8 mouse cellular contexts compared by ENCODE assay signal in the genomic region with DNA sequence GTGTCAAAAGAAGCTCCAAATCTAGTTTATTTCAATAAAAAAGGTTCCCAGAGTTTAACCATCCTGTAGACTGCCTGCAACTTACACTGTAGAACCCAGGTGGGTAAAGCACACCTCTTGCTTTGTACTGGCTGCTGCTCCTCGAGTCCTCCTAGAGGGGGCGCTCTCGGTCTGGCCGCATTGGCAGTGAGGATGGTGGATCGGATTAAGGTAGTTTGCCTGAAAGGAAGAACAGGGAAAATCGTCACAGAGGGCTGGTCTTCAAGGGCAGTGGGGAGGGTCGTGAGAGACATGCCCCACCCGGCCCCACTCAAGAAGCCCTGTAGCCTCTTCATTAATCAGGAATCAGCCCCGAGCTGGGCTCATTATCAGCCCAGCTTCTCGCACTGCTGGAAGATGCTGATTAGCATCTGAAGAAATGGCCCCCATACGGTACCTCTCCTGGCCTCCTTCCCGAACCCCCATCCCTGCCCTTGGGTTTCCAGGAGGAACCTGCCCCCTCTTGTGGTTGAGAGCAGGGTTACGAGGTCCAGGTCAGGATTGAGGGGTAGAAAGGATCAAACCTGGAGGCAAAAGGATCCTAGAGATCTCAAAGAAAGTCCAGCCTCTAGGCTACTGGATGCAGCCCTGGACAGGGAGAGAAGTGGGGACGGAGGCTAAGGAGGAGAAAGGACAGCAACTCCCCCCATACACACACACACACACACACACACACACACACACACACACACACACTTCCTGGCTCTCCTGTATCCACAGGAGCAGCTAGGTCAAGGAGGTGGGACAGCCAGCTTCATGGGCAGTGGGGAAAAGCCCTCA. TPM values are rescaled to one million over a fixed set of nuclear protein-coding genes. Genes with fewer than 3 reads are reported as not detected.
DNase-seq lines count a peak whose midpoint lies in the region; ATAC-seq and TF ChIP-seq lines count a peak whose summit lies in the region.

No protein-coding gene starts in this region.

- 9% methylated on average over 14 of the region's 14 CpGs for WGBS in kidney, embryonic 14.5 days
- 8% methylated on average over 14 of the region's 14 CpGs for WGBS in hindbrain, embryonic 11.5 days

- peaks cover 51% of the 10 kb centered on the region for H3K4me1 ChIP-seq in kidney, embryonic 14.5 days (ENCODE audit: control insufficient read depth, insufficient read depth, low read length)
- H3K4me1 ChIP-seq in hindbrain, embryonic 11.5 days (replicated peaks; ENCODE audit: control insufficient read depth, insufficient read depth, low read length), result peaks cover 9% of the 10 kb centered on the region

- H3K4me2 ChIP-seq in kidney, embryonic 14.5 days (replicated peaks; ENCODE audit: low read depth, low read length), result peak overlapping the region; percentile 63; the same call in 1 of the 2 replicates
- no peak overlapping the region for H3K4me2 ChIP-seq in hindbrain, embryonic 11.5 days (replicated peaks; ENCODE audit: low read depth, low read length)
- H3K4me2 ChIP-seq in myocyte (ENCODE audit: low read depth), result peak overlapping the region; percentile 36

- no peak overlapping the region for H3K9ac ChIP-seq in kidney, embryonic 14.5 days (ENCODE audit: low read depth, low read length)
- no peak overlapping the region for H3K9ac ChIP-seq in hindbrain, embryonic 11.5 days (ENCODE audit: low read depth, low read length)

- H3K79me2 ChIP-seq in myocyte (ENCODE audit: control insufficient read depth, insufficient read depth), result no peaks in the 10 kb centered on the region

- peak; percentile 1; the same call in 1 of the 2 replicates for ATAC-seq in kidney, embryonic 14.5 days (ENCODE audit: low FRiP score, low TSS enrichment)
- ATAC-seq in hindbrain, embryonic 11.5 days (ENCODE audit: low FRiP score), result no peak

- peak overlapping the region; percentile 96; the same call in 1 of the 2 replicates for H3K27ac ChIP-seq in kidney, embryonic 14.5 days (ENCODE audit: low read depth, low read length)
- H3K27ac ChIP-seq in hindbrain, embryonic 11.5 days (ENCODE audit: low read depth, low read length), result peak overlapping the region; percentile 60

- DNase-seq in kidney, adult 9 months, result no peak
- peak; percentile 71 for DNase-seq in R1 (ENCODE audit: low read depth, low spot score)
- peak; percentile 53 for DNase-seq in hindbrain, embryonic 11.5 days (ENCODE audit: low spot score)
- no peak for DNase-seq in yolk sac, embryonic 10.5 days (ENCODE audit: low spot score)
- DNase-seq in urinary bladder, adult 18-20 months (ENCODE audit: low spot score in 2 of 2), result no peak
- DNase-seq in spleen, adult 18-20 months, result no peak

- H3K36me3 ChIP-seq in kidney, embryonic 14.5 days (ENCODE audit: control insufficient read depth, insufficient read depth, low read length), result no peaks in the 10 kb centered on the region
- H3K36me3 ChIP-seq in hindbrain, embryonic 11.5 days (ENCODE audit: control insufficient read depth, insufficient read depth, low read length), result no peaks in the 10 kb centered on the region
- H3K36me3 ChIP-seq in myocyte (ENCODE audit: control insufficient read depth, insufficient read depth), result no peaks in the 10 kb centered on the region

- no peak for TF ChIP-seq POLR2A in myocyte (IDR thresholded peaks at IDR 0.05; ENCODE audit: insufficient read length, low read depth)

- H3ac ChIP-seq in myocyte (ENCODE audit: control insufficient read depth, insufficient read length), result no peak overlapping the region

- no peak overlapping the region for H3K4me3 ChIP-seq in kidney, embryonic 14.5 days (ENCODE audit: low read length)
- H3K4me3 ChIP-seq in hindbrain, embryonic 11.5 days (ENCODE audit: low read depth, low read length), result no peak overlapping the region
- H3K4me3 ChIP-seq in myocyte, result no peak overlapping the region

- H3K27me3 ChIP-seq in kidney, embryonic 14.5 days (ENCODE audit: control insufficient read depth, insufficient read depth, low read length), result peaks cover 3% of the 10 kb centered on the region; the same call in 1 of the 2 replicates
- H3K27me3 ChIP-seq in hindbrain, embryonic 11.5 days (ENCODE audit: control insufficient read depth, insufficient read depth, low read length), result peaks cover 6% of the 10 kb centered on the region
- peaks cover 6% of the 10 kb centered on the region for H3K27me3 ChIP-seq in myocyte (ENCODE audit: control insufficient read depth, insufficient read depth, insufficient read length)

- no peaks in the 10 kb centered on the region for H3K9me3 ChIP-seq in kidney, embryonic 14.5 days (ENCODE audit: control insufficient read depth, low read length)
- H3K9me3 ChIP-seq in hindbrain, embryonic 11.5 days (ENCODE audit: control insufficient read depth, low read length), result no peaks in the 10 kb centered on the region

TF ChIP-seq in myocyte, 11 proteins besides CTCF, POLR2A, EP300 and RAD21:
- TF ChIP-seq E2F4 (IDR thresholded peaks at IDR 0.05; ENCODE audit: insufficient read depth), result no peak
- TF ChIP-seq MAX (IDR thresholded peaks at IDR 0.05; ENCODE audit: low read depth), result no peak
- TF ChIP-seq REST (IDR thresholded peaks at IDR 0.05; ENCODE audit: insufficient read depth, insufficient read length), result no peak
- no peak for TF ChIP-seq MYOD1 (IDR thresholded peaks at IDR 0.05; ENCODE audit: control insufficient read depth in 1 of 3, insufficient read length in 2 of 3, low read depth in 2 of 3)
- TF ChIP-seq TCF3 (IDR thresholded peaks at IDR 0.05; ENCODE audit: insufficient read length, low read depth), result no peak
- no peak for TF ChIP-seq POLR2AphosphoS2 (IDR thresholded peaks at IDR 0.05; ENCODE audit: insufficient read length, low read depth)
- TF ChIP-seq MYOG (IDR thresholded peaks at IDR 0.05; ENCODE audit: control insufficient read depth in 1 of 3, insufficient read depth in 1 of 3, insufficient read length in 2 of 3, low read depth in 2 of 3), result no peak
- TF ChIP-seq SRF (IDR thresholded peaks at IDR 0.05; ENCODE audit: control insufficient read depth, insufficient read length, low read depth), result no peak
- TF ChIP-seq CEBPB (IDR thresholded peaks at IDR 0.05; ENCODE audit: insufficient read depth, poor library complexity, severe bottlenecking), result no peak
- no peak for TF ChIP-seq TCF12 (IDR thresholded peaks at IDR 0.05; ENCODE audit: insufficient read depth, poor library complexity, severe bottlenecking)
- TF ChIP-seq USF1 (IDR thresholded peaks at IDR 0.05; ENCODE audit: low read depth), result no peak
TF ChIP-seq in myocyte: peak in this region for 0.

RNA-seq across cellular contexts. Expression of gene Asic4, which starts 6.7 kb away (rescaled TPM):
- 0.32 and 0.41 TPM in 2 replicates for polyA plus RNA-seq in kidney, embryonic 14.5 days (2014; fragmentation: Nextera tagmentation; extraction: Ambion mirVana)
- 1.9 and 4.4 TPM in 2 replicates for polyA plus RNA-seq in hindbrain, embryonic 11.5 days (2014; fragmentation: Nextera tagmentation; extraction: Ambion mirVana)
- 0.28 TPM for polyA plus RNA-seq in myocyte (2012; fragmentation: generic; extraction: Trizol)

RNA-seq across cellular contexts. Expression of gene Gmppa, which starts 21.2 kb away (rescaled TPM):
- 65.2 and 67.6 TPM in 2 replicates for polyA plus RNA-seq in kidney, embryonic 14.5 days (2014; fragmentation: Nextera tagmentation; extraction: Ambion mirVana)
- 53.8 and 56.3 TPM in 2 replicates for polyA plus RNA-seq in hindbrain, embryonic 11.5 days (2014; fragmentation: Nextera tagmentation; extraction: Ambion mirVana)
- 106 TPM for polyA plus RNA-seq in myocyte (2012; fragmentation: generic; extraction: Trizol)

RNA-seq across cellular contexts. Expression of gene Chpf, which starts 22.2 kb away (rescaled TPM):
- 37.1 and 41.4 TPM in 2 replicates for polyA plus RNA-seq in kidney, embryonic 14.5 days (2014; fragmentation: Nextera tagmentation; extraction: Ambion mirVana)
- 17.8 and 20.2 TPM in 2 replicates for polyA plus RNA-seq in hindbrain, embryonic 11.5 days (2014; fragmentation: Nextera tagmentation; extraction: Ambion mirVana)
- 52.1 TPM for polyA plus RNA-seq in myocyte (2012; fragmentation: generic; extraction: Trizol)

RNA-seq across cellular contexts. Expression of gene Tmem198, which starts 22.4 kb away (rescaled TPM):
- polyA plus RNA-seq in kidney, embryonic 14.5 days (2014; fragmentation: Nextera tagmentation; extraction: Ambion mirVana), result 0.62 and 1.1 TPM in 2 replicates
- 11.1 and 11.6 TPM in 2 replicates for polyA plus RNA-seq in hindbrain, embryonic 11.5 days (2014; fragmentation: Nextera tagmentation; extraction: Ambion mirVana)
- 0.78 TPM for polyA plus RNA-seq in myocyte (2012; fragmentation: generic; extraction: Trizol)

RNA-seq across cellular contexts. Expression of gene Obsl1, which starts 49.3 kb away (rescaled TPM):
- polyA plus RNA-seq in kidney, embryonic 14.5 days (2014; fragmentation: Nextera tagmentation; extraction: Ambion mirVana), result 79.8 and 83.2 TPM in 2 replicates
- polyA plus RNA-seq in hindbrain, embryonic 11.5 days (2014; fragmentation: Nextera tagmentation; extraction: Ambion mirVana), result 34.0 and 34.4 TPM in 2 replicates
- 148 TPM for polyA plus RNA-seq in myocyte (2012; fragmentation: generic; extraction: Trizol)

Comparison
In these comparisons a context has a peak if more than half of its experiments do, and no peak if none do; other contexts are left out.
1. DNase-seq: peak in R1 (single experiment) and hindbrain, embryonic 11.5 days (single experiment); none in kidney, adult 9 months (single experiment), yolk sac, embryonic 10.5 days (single experiment), urinary bladder, adult 18-20 months (0 of 2) and spleen, adult 18-20 months (0 of 2).